Mouse (Mus musculus) C2C12 (cell line): ENCODE data around the gene Os9. TPM values are rescaled to one million over a fixed set of nuclear protein-coding genes. Genes with fewer than 3 reads are reported as not detected.
"Not testable (repeated sequence)": the region's sequence is repeated elsewhere in the genome, so short reads cannot be mapped to it uniquely, and the experiment has no call there.

Experiments
- H3K27me3 ChIP-seq: one replicate; pipeline ENCODE4 v1.6.1; 2011; ENCODE audit not compliant: control insufficient read depth, insufficient read depth, insufficient read length
- H3K36me3 ChIP-seq: one replicate; pipeline ENCODE4 v1.6.1; 2011; ENCODE audit not compliant: control insufficient read depth, insufficient read depth
- H3K4me3 ChIP-seq: one replicate; pipeline ENCODE4 v1.5.1; 2011; ENCODE audit warnings: mild to moderate bottlenecking, control low read depth; ENCODE audit not compliant: poor library complexity, insufficient read depth, severe bottlenecking
- H3K79me2 ChIP-seq: one replicate; pipeline ENCODE4 v1.6.1; 2011; ENCODE audit not compliant: control insufficient read depth, insufficient read depth
- H3K79me3 ChIP-seq: one replicate; pipeline ENCODE4 v1.6.1; 2011; ENCODE audit warnings: low read depth, control low read depth
- H3ac ChIP-seq: one replicate; pipeline ENCODE3; 2011; ENCODE audit warnings: low read depth; ENCODE audit not compliant: control insufficient read depth, insufficient read length
- CEBPB ChIP-seq: IDR thresholded peaks from one replicate; pipeline ENCODE4 v1.6.1; 2011; ENCODE audit warnings: low read depth, mild to moderate bottlenecking, control low read depth, moderate library complexity
- CTCF ChIP-seq: IDR thresholded peaks from one replicate; pipeline ENCODE4 v1.5.1; 2011; ENCODE audit not compliant: control insufficient read depth, insufficient read depth, insufficient read length
- FOSL1 ChIP-seq: IDR thresholded peaks from one replicate; pipeline ENCODE4 v1.8.0; 2011; ENCODE audit warnings: mild to moderate bottlenecking, low read length; ENCODE audit not compliant: poor library complexity, insufficient read depth, severe bottlenecking
- MAX ChIP-seq: IDR thresholded peaks from one replicate; pipeline ENCODE4 v1.6.1; 2011; ENCODE audit warnings: mild to moderate bottlenecking, control low read depth
- MYOD1 ChIP-seq: IDR thresholded peaks from one replicate; pipeline ENCODE4 v1.6.1; 2011; ENCODE audit warnings: low read depth; ENCODE audit not compliant: control insufficient read depth, insufficient read length
- MYOG ChIP-seq: IDR thresholded peaks from one replicate; pipeline ENCODE4 v1.6.1; 2011; ENCODE audit not compliant: control insufficient read depth, insufficient read length; ENCODE audit errors: extremely low read depth
- USF1 ChIP-seq: IDR thresholded peaks from one replicate; pipeline ENCODE4 v1.6.1; 2011; ENCODE audit warnings: low read depth, mild to moderate bottlenecking, control low read depth, moderate library complexity
- polyA plus RNA-seq: library from polyadenylated mRNA; unstranded; fragments of >200 nt; fragmentation: generic; extraction: Trizol; gene quantifications from one replicate; pipeline ENCODE4 v1.2.1, GENCODE M21; 2012; ENCODE audit warnings: missing spikeins

The Os9 gene
- polyA plus RNA-seq, 1 experiment = 35.6 TPM

- Histone ChIP-seq H3K36me3 (peaks cover 40% of the 10 kb centered on the region), H3ac (no peak overlapping the region), H3K79me3 (peaks cover 33% of the 10 kb centered on the region), H3K27me3 (no peaks in the 10 kb centered on the region), H3K4me3 (no peak overlapping the region), H3K79me2 (peaks cover 57% of the 10 kb centered on the region)
- no peak for TF ChIP-seq MYOG
Measured at GRCm38 (mm10) chr10:127065981-127066380, 55.0 kb downstream of the Os9 start.

- Histone ChIP-seq H3ac (peak overlapping the region; percentile 92), H3K4me3 (peak overlapping the region; percentile 88), H3K36me3 (peaks cover 40% of the 10 kb centered on the region), H3K27me3 (no peaks in the 10 kb centered on the region), H3K79me2 (peaks cover 50% of the 10 kb centered on the region), H3K79me3 (peaks cover 27% of the 10 kb centered on the region)
- no peak for TF ChIP-seq MAX
- no peak for TF ChIP-seq CEBPB
Measured at GRCm38 (mm10) chr10:127063913-127064870, 56.7 kb downstream of the Os9 start.

GRCm38 (mm10) chr10:127063239-127063872 lies 57.6 kb downstream of the Os9 start, which contains the start of gene Cdk4:
Gene Cdk4 (plus strand): TSS chr10:127063534.
- H3K27me3 ChIP-seq = no peaks in the 10 kb centered on the region
- H3K79me3 ChIP-seq = peaks cover 24% of the 10 kb centered on the region
- peak within 1 kb of the TSS; percentile 88 for H3K4me3 ChIP-seq
- TF ChIP-seq MAX (peak; percentile 70), CEBPB (no peak), USF1 (peak; percentile 99)
- peak within 1 kb of the TSS; percentile 92 for H3ac ChIP-seq
- peaks cover 39% of the 10 kb centered on the region for H3K36me3 ChIP-seq
- H3K79me2 ChIP-seq = peaks cover 43% of the 10 kb centered on the region

- peak overlapping the region; percentile 29 for H3K4me3 ChIP-seq
- TF ChIP-seq USF1 (no peak), CEBPB (peak; percentile 75)
Measured at GRCm38 (mm10) chr10:127062503-127062902, 58.4 kb downstream of the Os9 start.

GRCm38 (mm10) chr10:127062101-127062500 lies 58.8 kb downstream of the Os9 start:
- Histone ChIP-seq H3K79me3 (peaks cover 24% of the 10 kb centered on the region), H3K79me2 (peaks cover 38% of the 10 kb centered on the region), H3K36me3 (peaks cover 26% of the 10 kb centered on the region)
- H3ac ChIP-seq, H3K27me3 ChIP-seq, H3K4me3 ChIP-seq: not testable (repeated sequence)

More at GRCm38 (mm10) chr10:127062503-127062902, 58.4 kb downstream of the Os9 start:
- Histone ChIP-seq H3ac (no peak overlapping the region), H3K79me2 (peaks cover 42% of the 10 kb centered on the region), H3K79me3 (peaks cover 24% of the 10 kb centered on the region), H3K36me3 (peaks cover 30% of the 10 kb centered on the region), H3K27me3 (no peaks in the 10 kb centered on the region)

- Histone ChIP-seq H3K79me3 (peaks cover 24% of the 10 kb centered on the region), H3K27me3 (no peaks in the 10 kb centered on the region), H3K4me3 (no peak overlapping the region), H3K36me3 (peaks cover 20% of the 10 kb centered on the region), H3K79me2 (peaks cover 32% of the 10 kb centered on the region), H3ac (no peak overlapping the region)
- TF ChIP-seq MYOD1 (no peak), MYOG (no peak)
Measured at GRCm38 (mm10) chr10:127061513-127061912, 59.4 kb downstream of the Os9 start.

GRCm38 (mm10) chr10:127061085-127061484 lies 59.8 kb downstream of the Os9 start:
- Histone ChIP-seq H3ac (no peak overlapping the region), H3K27me3 (no peaks in the 10 kb centered on the region), H3K79me3 (peaks cover 24% of the 10 kb centered on the region), H3K79me2 (peaks cover 28% of the 10 kb centered on the region), H3K36me3 (peaks cover 16% of the 10 kb centered on the region), H3K4me3 (no peak overlapping the region)
- TF ChIP-seq MAX (no peak), USF1 (no peak), MYOD1 (no peak), MYOG (no peak), CTCF (no peak), FOSL1 (no peak), CEBPB (no peak)
